Mouse (Mus musculus) thymus, adult 2 months (tissue): ENCODE measurements at regions not wholly inside any gene's neighbourhood (a gene's known extent, or its start where the extent isn't known, plus 50 kb on each side); places are given as distances from the start of the nearest gene placed in this dataset.

Experiments used
- CTCF ChIP-seq: fragments of 200-500 bp; IDR thresholded peaks from 2 replicates; pipeline ENCODE4 v1.5.1; 2012; ENCODE audit warnings: mild to moderate bottlenecking, control low read depth, low read length, moderate library complexity, borderline replicate concordance; ENCODE audit not compliant: control insufficient read depth, poor library complexity, insufficient read depth; ENCODE audit errors: extremely low read depth
- POLR2A ChIP-seq: fragments of 200-500 bp; IDR thresholded peaks from 2 replicates; pipeline ENCODE4 v1.6.1; 2012; ENCODE audit warnings: mild to moderate bottlenecking, low read length, control low read depth, moderate library complexity; ENCODE audit not compliant: control insufficient read depth, poor library complexity, insufficient read depth; ENCODE audit errors: extremely low read depth

- TF ChIP-seq CTCF (no peak), POLR2A (no peak)
Measured at GRCm38 (mm10) chr2:138085390-138085789, 171.0 kb upstream of the Btbd3 start.
